Mouse (Mus musculus): ENCODE measurements around the gene Vash2.
"Not testable (repeated sequence)": the region's sequence is repeated elsewhere in the genome, so short reads cannot be mapped to it uniquely, and the experiment has no call there.

The Vash2 gene

DNA sequence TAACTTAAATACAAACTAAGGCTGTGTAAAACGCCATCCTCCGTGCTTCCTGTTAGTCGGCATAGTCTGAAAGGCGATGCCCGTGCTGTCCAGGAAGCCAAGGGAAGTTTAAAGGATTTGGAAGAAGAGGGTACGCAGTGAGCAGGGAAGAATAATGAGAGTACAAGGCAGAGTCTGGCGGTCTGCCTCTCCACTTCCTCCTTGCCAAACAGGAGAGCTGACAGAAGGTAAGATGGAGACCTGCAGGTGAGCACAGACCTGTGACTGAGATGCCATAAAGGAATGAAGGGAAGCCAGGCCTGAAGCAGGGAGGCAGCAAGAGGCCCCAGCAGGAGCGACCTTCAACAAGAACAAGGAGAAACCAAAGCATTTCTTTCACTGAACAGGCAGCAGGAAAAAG lies 4.9 kb downstream of the Vash2 start:
- DNase-seq: no peak

- DNase-seq: no peak
Observed at GRCm38 (mm10) chr1:190972612-190973192, 6.4 kb downstream of the Vash2 start.

GRCm38 (mm10) chr1:190971708-190972610 lies 7.1 kb downstream of the Vash2 start:
- no peak for DNase-seq

DNA sequence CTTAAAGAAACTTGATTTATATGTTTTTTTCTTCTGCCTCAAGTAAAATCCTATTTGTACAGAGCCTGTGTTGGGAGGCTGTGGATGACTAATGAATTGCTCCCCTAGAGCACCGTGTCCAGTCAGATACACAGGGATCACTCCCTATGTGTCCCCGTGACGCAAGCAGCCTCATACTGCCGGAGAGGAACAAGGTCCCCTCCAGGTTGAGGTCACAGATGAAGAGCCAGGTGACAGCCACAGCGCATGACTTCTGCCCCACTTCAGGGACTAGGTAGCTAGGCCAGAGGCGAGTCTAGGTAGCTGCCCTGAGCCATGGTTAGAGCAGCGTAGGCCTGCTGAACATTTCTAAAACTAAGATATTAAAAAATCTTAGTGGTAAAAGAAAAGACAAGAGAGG lies 11.1 kb downstream of the Vash2 start:
- DNase-seq: no peak

DNA sequence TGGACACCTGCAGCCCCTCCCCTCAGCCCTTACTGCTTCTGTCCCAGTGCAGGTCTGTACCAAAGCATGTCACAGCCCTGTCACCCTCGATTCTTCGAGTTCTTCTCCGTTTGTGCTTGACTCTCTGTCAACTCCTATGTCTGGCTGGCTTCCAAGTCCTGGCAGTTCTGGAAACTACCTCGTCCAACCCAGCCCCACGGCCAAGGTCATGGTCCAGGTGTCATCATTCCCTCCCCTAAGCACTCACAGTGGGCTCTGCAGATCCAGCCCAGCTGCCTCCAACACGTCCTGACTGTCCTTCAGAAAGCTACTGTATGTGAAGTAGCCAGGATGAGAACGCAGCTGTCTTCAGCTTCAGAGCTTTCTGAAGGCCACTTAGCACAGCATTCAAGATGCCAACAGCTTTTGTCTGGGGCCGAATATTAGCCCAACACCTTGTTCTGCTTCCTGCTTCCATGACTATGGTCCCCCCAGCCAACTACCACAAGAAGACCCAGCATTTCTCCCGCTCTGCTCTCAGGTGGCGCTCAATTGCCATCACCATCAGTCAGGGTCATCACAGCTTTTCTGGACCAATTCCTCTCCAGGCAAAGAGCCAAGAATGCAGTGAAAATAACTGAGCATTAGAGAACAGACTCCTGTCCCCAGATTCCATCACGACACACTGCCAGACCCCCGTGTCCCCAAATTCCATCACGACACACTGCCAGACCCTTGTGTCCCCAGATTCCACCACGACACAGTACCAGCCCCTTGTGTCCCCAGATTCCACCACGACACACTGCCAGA lies 13.9 kb downstream of the Vash2 start:
- DNase-seq: no peak

GRCm38 (mm10) chr1:190962760-190963159 lies 16.3 kb downstream of the Vash2 start:
- DNase-seq: no peak

- DNase-seq: no peak
Observed at GRCm38 (mm10) chr1:190958821-190959220, 20.3 kb downstream of the Vash2 start.

DNA sequence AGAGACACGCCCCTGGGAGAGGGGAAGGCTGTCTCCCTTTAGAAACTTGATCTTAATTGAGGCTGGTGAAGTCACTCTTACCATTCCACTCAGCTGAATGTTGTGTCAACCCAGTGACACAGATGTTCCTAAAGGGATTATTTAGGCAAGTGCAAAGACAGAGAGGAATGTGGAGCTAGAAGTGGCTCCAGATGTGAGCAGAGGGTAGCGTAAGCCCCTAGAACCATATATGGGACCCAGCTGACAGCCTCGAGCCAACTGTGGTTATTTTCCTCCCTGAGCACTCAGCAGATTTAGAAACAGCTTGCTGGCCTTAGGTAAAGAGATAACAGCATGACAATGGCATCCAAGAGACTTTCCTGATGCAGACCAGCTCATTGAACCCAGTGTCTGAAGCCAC lies 26.1 kb downstream of the Vash2 start:
- no peak for DNase-seq

DNA sequence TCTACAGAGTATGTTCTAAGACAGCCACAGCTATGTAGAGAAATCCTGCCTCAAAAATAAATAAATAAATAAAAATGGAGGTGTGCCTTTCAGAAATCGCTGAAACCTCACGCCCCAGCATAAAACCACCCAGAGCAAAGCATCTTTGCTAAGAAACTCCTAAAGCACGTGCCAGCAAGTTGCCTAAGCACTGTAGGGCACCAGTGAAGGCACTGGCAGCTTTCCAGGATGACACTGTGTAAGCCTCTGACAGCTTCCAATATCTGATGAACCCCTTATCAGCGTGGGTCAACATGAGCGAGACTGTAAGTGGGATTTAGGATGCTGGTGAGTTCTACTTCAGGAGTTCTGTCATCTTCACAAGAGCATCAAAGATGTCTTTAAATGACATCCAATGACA lies 28.1 kb downstream of the Vash2 start:
- DNase-seq: no peak

GRCm38 (mm10) chr1:190948846-190949245 lies 30.2 kb downstream of the Vash2 start:
- DNase-seq: no peak

DNA sequence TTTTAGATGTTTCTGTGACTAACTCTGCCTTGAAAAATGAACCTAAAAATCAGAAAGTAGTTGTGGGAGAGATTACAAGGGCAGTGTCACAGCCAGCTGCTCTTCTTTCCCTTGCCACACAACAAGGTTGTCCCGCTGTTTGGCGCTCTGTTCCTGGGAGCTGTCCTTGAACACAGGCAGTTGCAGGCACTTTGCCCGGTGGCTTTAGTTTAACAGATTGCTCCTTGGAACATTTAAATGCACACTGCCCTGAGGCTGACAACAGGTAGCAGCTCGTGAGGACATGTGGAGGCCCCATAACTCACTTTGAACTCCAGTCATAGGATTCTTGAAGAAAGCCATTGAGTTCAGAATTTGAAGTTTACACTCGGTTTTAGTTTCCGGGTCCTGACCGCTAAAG lies 30.7 kb downstream of the Vash2 start:
- DNase-seq: no peak

- no peak for DNase-seq
Observed at GRCm38 (mm10) chr1:190947986-190948385, 31.1 kb downstream of the Vash2 start.

DNA sequence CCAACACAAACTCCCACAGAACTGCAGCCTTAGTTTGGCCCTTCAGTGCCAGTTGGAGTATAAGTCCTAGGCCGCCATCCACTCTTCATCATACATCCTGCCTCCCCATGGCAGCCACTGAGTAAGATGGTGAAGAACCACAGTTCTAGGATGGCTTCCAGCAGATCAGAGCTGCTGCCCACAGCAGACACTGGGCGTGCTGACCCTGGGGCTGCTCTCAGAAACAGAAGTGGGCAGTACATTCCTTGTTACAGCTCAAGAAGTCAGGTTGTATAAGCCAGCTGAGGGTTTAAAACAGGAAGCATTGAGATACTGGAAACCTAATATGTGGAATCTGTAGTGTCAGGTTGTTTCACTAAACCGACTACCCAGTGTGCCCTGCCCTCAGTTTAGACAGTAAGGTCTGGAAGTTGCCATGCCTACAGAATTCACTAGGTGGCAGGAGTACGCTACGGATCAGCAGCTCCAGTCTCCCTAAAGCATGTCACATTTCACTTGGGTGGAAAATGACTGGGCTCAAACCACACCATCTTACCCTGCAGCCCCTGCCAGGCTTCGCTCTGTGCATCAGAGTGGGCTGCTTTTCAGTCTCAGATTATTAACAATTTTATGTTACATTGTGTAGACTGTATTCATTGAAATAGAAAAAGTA lies 34.9 kb downstream of the Vash2 start:
- DNase-seq: peak; percentile 76

- no peak for DNase-seq
Observed at GRCm38 (mm10) chr1:190939803-190940202, 39.3 kb downstream of the Vash2 start.

DNA sequence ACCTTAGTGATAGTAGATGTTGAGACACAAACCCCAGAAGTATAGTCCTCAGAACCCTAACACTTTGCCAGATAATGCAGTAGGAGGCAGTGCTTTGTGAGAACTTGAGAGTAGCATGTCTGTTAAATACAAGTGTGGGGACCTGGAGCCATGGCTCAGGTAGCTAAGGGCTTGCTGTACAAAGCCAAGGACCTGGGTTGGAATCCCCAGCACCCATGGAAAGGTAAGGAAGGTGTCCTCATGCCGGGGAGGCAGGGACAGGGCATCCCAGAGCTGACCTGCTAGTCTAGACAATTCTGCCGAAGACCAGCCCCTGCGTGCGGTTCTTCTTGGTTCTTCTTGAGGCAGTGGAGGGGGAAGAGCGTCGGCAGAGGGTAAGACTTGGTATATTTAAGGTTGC lies 48.9 kb downstream of the Vash2 start:
- DNase-seq: no peak

DNA sequence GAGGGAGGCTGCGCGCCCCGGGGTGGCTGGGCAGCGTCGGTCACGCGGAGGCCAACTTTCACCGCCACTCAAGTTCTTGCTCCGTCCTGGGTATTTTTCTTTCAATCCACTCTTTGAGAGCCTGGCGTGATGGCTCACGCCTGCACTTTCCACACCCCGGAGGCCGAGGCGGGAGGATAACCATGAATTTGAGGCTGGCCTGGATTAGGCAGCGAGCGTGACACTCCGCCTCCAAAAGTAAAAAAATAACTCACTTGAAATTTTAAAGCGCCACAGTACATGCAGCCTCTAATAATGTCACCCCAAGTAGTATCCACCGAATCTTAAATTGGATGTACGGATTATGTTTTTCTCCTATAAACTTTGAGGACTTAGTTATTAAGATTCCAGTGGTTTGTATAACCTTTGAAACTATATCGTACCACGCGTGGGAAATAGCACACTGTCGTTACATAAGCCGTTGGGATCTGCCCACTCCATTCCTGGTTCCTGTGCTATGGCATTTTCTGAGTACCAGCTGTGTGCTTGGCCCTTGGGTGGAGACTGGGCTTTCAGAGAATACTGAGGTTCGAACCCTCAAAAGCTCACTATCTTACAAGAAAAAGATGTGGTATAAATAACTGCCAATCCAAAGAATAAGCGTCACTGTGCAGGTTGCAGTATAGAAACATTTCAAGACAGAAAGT lies 49.9 kb downstream of the Vash2 start:
- no peak for DNase-seq

GRCm38 (mm10) chr1:190928370-190929009 lies 50.6 kb downstream of the Vash2 start:
- DNase-seq: peak; percentile 98

GRCm38 (mm10) chr1:190927751-190928369 lies 51.2 kb downstream of the Vash2 start:
- no peak for DNase-seq

- DNase-seq: no peak
Observed at GRCm38 (mm10) chr1:190927311-190927710, 51.8 kb downstream of the Vash2 start.

DNA sequence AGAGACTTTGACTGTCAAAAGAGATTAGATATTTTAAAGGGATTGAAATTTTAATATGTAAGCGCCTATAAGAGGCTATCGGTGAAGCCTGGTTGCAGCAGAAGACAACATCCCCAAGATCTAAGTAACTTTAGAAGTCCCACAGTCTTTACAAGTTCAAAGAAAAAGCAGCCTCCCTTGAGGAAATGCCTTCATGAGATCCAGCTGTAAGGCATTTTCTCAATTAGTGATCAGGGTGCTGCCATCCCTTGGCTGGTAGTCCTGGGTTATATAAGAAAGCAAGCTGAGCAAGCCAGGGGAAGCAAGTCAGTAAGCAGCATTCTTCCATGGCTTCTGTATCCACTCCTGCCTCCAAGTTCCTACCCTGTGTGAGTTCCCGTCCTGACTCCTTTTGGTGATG lies 54.3 kb downstream of the Vash2 start, which contains the start of gene Angel2:
Angel2 (plus strand) TSS at position 301 of the 400 bp plus-strand sequence.
- DNase-seq: not testable (repeated sequence)

GRCm38 (mm10) chr1:190919725-190920469 lies 59.2 kb downstream of the Vash2 start:
- no peak for DNase-seq
